Mouse (Mus musculus): ENCODE data around the gene 2310039H08Rik.

- no peak for TF ChIP-seq EP300 (IDR thresholded peaks at IDR 0.05; ENCODE audit: insufficient read depth, low read depth, low read length)
- TF ChIP-seq CTCF (IDR thresholded peaks at IDR 0.05) = no peak
- TF ChIP-seq POLR2A (IDR thresholded peaks at IDR 0.05; ENCODE audit: insufficient read depth, low read depth, low read length) = no peak
Observed at GRCm38 (mm10) chr17:46742986-46743385, 29.4 kb upstream of the 2310039H08Rik start.

Measured in heart, adult 2 months (tissue).